Mouse (Mus musculus) brain, embryonic 14.5 days (tissue): Measurements from ENCODE around the gene Olfr1392.

Source experiments
- CTCF ChIP-seq: fragments of 200-500 bp; IDR thresholded peaks from 2 replicates; pipeline ENCODE4 v1.5.1; 2012; ENCODE audit warnings: inconsistent platforms, mild to moderate bottlenecking, moderate library complexity, borderline replicate concordance; ENCODE audit not compliant: insufficient read depth, insufficient read length; ENCODE audit errors: extremely low read depth
- POLR2A ChIP-seq: fragments of 200-500 bp; IDR thresholded peaks from 2 replicates; pipeline ENCODE4 v1.6.1; 2012; ENCODE audit warnings: mild to moderate bottlenecking, inconsistent platforms, borderline replicate concordance; ENCODE audit not compliant: poor library complexity, insufficient read depth, insufficient read length, severe bottlenecking; ENCODE audit errors: extremely low read depth

GRCm38 (mm10) chr11:49292777-49293176, 7.7 kb downstream of the Olfr1392 start:
- TF ChIP-seq POLR2A, result no peak
- no peak for TF ChIP-seq CTCF
